Mouse (Mus musculus): Measurements from ENCODE around the gene Uso1.

Uso1 gene

DNA sequence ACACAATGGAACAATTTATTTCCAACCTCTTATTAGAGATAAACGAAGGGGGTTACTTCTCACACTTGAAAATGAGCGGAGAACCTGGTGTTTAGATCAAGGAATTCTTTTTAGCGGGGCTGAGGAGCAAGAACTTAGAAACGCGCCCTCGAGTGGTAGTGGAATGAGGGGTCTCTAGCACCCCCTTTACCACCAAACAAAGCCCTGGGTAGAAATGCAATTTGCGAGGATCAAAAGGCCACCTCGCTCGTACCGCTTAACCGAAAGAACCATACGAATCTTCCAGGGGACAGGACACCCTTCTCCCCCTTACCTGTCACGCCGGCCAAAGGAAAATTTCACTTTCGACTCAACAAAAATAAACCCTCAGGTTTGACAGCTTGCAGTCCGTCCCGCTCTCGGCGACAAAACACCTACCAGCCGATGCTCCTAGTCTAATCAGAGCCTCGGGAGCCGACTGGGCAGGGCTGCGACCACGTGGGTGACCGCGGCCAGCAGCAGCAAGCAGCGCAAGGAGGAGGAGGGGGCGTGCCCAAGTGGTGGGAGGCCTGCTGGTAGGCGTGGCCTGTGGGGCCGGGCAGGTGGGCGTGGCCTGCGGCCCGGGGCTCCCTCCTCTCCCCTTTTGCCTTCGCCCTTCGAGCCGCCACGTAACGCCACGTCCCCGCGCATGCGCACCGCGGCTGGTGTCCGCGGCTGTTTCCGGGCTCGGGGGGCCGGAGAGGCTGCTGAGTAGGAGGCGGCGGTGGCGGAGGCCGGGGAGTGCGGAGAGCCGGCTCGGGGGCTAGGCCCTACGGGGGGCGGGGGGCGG is at the start of gene Uso1:
Uso1 (plus strand) TSS at position 700 of the 808 bp plus-strand sequence.
- peak; percentile 98 for DNase-seq (ENCODE audit: low read depth, low spot score)

DNA sequence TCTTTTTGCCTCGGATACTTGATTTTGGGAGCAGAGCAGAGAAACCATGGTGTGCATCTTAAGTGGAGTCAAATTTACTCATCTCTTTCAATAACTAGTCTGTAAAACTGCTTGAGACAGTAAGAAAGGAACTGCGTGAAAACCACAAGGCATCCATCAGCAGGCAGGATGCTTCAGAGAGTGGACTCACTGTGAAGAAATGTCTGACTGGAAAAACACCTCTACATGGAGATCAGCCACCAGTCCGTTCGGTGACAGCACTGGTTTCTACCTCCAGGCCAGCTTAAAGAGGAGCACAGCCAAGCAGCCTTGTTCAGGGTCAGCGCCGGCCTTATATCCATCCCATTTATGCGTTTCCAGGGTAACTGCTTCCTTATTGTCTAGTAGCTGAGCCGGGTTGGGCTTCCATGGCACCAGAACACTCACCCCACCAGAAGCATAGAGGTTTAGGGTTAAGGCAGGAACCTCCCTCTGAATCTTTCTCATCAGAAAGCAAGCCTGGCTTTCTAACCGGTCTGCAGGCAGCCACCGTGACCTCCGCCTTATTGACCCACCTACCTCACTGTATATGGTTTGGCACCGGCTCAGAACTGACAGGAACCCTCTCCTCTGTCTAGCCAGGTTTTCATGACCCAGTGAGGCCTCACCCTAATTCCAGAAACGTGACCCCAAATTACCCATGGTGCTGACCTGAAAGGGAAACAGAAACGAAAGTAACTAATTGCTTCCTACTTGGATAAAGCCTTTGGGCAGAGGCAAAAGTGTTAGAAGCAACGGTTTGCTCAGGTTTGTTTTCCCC is 44.3 kb upstream of the Uso1 start:
- DNase-seq (ENCODE audit: low read depth, low spot score) = peak; percentile 54

- DNase-seq (ENCODE audit: low read depth, low spot score) = peak; percentile 73
Observed at GRCm38 (mm10) chr5:92094062-92094415, 43.7 kb upstream of the Uso1 start.

- DNase-seq (ENCODE audit: low read depth, low spot score) = no peak
Observed at GRCm38 (mm10) chr5:92096786-92097185, 41.0 kb upstream of the Uso1 start.

DNA sequence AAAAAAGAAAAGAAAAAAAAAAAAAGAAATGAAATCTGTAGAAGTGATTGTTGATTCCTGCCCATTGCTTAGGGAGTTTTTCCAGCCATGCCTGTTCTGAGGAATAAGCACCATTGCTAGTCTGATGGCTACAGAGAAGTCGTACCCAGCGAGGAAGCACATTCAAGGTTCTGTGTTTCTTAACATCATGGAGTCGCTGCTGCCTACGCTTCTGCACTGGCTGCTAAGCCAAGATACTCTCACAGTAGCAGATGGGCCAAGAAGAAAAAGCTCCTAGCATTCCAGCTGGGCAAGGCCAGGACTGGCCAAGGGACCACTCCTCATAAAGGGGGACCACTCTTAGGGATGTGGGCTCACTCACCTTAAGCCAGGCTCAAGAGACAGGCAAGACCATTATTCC is 40.0 kb upstream of the Uso1 start:
- no peak for DNase-seq (ENCODE audit: low read depth, low spot score)

- DNase-seq (ENCODE audit: low read depth, low spot score) = no peak
Observed at GRCm38 (mm10) chr5:92098351-92099109, 39.2 kb upstream of the Uso1 start.

DNA sequence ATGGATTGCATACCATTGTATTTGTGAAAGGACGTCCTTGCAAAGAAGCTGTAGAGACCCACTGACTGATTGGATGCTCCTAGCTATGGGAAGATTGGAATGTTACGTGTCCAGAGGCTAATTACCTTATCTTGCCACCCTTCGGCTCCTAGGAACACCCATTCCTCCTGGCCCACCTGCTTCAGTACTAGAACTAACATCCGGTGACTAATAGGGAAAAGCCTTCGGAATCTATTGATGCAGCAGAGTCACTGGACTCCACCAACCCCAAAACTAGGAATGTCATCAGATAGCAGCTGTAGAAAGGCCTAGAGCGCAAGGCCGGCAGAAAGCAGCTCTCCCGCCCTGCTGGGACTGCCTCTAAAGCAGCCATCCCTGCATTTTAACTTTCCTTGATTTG is 36.1 kb upstream of the Uso1 start:
- no peak for DNase-seq (ENCODE audit: low read depth, low spot score)

GRCm38 (mm10) chr5:92103062-92103461 is 34.7 kb upstream of the Uso1 start:
- peak; percentile 80 for DNase-seq (ENCODE audit: low read depth, low spot score)

GRCm38 (mm10) chr5:92103816-92104415 is 33.8 kb upstream of the Uso1 start:
- DNase-seq (ENCODE audit: low read depth, low spot score) = no peak

- DNase-seq (ENCODE audit: low read depth, low spot score) = peak; percentile 18
Observed at GRCm38 (mm10) chr5:92106327-92107125, 31.2 kb upstream of the Uso1 start.

DNA sequence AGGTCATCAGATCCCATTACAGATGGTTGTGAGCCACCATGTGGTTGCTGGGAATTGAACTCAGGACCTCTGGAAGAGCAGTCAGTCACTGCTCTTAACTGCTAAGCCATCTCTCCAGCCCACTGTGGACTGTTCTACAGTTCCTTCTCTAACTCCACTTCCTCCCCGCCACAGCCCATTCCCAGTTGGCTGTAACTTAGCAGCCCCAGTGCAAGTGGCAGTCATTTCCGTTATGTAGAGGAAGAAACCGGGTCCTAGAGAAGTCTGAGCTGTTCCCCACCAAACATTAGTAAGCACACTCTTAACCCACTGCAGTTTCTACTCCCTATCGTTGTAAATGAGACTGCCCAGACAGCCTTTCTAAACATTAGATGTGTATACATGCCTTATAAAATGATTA is 30.5 kb upstream of the Uso1 start:
- DNase-seq (ENCODE audit: low read depth, low spot score) = no peak

DNA sequence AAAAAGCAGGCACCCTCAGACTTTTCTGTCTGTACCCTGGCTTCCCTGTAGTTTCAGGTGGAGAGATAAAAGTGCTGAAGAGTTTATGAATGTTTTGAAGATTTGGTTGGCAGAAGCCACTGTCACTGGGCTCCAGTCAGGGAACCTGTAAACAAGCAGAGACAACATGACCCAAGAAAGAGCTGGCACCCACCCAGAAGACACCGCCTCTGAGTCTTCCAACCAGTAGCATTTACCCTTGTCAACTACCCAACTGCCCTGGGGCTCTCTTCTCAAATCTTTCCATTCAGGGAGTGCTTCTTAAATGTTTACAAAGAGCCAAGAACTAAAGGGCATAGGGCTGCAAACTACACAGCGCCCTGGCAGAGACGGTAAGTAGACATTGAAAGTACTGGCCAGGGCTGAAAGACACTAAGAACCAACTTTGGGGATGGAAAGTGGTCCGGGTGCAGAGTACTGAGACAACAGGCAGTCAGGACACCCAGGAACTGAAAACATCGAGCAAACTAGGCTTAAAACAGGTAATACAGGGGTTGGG is 26.9 kb upstream of the Uso1 start:
- no peak for DNase-seq (ENCODE audit: low read depth, low spot score)

DNA sequence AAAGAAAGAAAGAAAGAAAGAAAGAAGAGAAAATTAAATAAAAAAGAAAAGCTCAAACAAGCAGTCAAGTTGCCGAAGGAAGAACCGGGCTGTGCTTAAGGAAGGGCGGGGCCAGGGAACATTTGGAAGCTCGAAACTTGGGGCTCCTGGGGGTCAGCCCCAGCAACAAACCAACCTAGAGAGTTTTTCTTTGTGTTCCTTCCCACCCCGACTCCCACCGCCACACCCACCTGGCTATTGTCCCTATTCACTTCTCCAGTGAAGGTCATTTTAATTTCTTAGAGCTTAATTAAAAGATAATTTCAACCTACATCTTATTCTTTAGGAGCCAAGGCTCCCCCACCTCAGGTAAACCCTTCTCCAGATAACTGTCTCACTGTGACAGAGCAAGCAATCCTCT is 25.6 kb upstream of the Uso1 start:
- DNase-seq (ENCODE audit: low read depth, low spot score) = no peak

DNA sequence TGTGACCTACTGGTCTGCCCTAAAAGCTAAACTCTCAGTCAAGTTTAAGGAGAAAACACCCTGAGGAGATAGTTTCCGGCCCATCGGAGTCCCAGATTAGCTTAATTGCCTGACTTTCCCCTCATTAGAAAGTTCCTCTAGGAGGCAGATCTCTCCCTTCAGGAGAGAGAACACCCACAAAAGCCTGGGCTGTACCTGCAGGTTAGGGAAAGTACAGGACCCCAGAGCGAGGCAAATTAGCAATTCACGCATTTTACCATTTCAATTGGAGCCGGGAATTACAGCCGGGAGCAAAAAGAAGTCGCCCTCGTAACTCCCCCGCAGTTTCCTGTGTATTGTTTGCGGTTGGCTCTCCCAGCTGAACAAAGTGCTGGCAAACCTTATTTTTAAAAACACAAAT is 25.2 kb upstream of the Uso1 start:
- no peak for DNase-seq (ENCODE audit: low read depth, low spot score)

- no peak for DNase-seq (ENCODE audit: low read depth, low spot score)
Observed at GRCm38 (mm10) chr5:92113484-92113883, 24.3 kb upstream of the Uso1 start.

DNA sequence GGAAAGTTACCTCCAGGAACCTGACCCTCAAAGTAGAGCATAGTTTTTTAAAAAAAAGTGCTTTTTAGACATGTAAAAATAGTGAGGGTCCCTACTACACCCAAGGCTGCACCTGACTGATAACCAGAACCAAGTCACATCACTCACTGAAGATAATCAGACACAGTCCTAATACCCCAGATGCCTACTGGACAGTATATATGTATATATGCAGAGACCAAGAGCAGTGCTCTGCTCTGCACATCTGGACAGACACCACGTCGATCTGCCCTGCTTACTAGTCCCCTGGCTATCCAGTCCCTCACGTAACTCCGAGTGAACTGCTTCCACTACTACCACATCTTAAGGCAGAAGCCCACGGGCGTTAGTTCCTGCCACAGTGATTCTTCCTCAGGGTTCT is 23.5 kb upstream of the Uso1 start:
- no peak for DNase-seq (ENCODE audit: low read depth, low spot score)

- DNase-seq (ENCODE audit: low read depth, low spot score) = no peak
Observed at GRCm38 (mm10) chr5:92114939-92115338, 22.8 kb upstream of the Uso1 start.

GRCm38 (mm10) chr5:92117823-92118403 is 19.8 kb upstream of the Uso1 start:
- DNase-seq (ENCODE audit: low read depth, low spot score) = peak; percentile 78

- no peak for DNase-seq (ENCODE audit: low read depth, low spot score)
Observed at GRCm38 (mm10) chr5:92121636-92122035, 16.1 kb upstream of the Uso1 start.

DNA sequence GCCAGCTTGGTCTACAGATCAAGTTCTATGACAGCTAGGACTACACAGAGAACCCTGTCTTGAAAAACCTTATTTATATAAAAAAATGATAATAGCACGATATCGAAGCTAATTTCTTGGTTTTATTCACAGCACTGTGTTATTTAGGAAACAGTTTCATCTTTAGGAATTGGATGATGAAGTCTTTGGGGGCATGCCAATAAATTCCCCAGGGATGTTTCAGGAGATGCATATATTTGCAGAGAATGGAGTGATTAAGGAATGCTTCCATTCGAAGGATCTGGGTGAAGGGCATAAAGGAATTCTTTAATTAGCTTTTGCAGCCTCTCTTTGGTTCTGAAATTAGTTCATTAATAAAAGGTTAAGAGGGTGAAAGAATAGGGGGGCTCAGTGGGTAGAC is 12.3 kb upstream of the Uso1 start:
- no peak for DNase-seq (ENCODE audit: low read depth, low spot score)
